Mouse (Mus musculus) E14TG2a.4 (cell line): ENCODE data around the gene Pla2g10.
"Not testable (repeated sequence)": the region's sequence is repeated elsewhere in the genome, so short reads cannot be mapped to it uniquely, and the experiment has no call there.

Experiments
- H3K27me3 ChIP-seq: 2 replicates; pipeline ENCODE4 v1.6.1; 2014; ENCODE audit warnings: low read length, control low read depth; ENCODE audit not compliant: insufficient read depth
- H3K36me3 ChIP-seq: 2 replicates; pipeline ENCODE4 v1.6.1; 2014; ENCODE audit warnings: low read length, control low read depth; ENCODE audit not compliant: insufficient read depth
- H3K4me1 ChIP-seq: replicated peaks from 2 replicates; pipeline ENCODE4 v1.6.1; 2014; ENCODE audit warnings: low read depth, low read length, control low read depth
- H3K4me3 ChIP-seq: replicated peaks from 2 replicates; pipeline ENCODE4 v1.5.1; 2014; ENCODE audit warnings: mild to moderate bottlenecking, low read length
- H3K9me3 ChIP-seq: 2 replicates; pipeline ENCODE4 v1.6.1; 2014; ENCODE audit warnings: low read length, control low read depth
- CTCF ChIP-seq: conservative IDR thresholded peaks from 2 replicates; pipeline ENCODE4 v1.5.1; 2014; ENCODE audit warnings: low read length
- NANOG ChIP-seq: IDR thresholded peaks from 2 replicates; pipeline ENCODE4 v1.6.1; 2014; ENCODE audit warnings: borderline replicate concordance, low read length, mixed read lengths
- POU5F1 ChIP-seq: IDR thresholded peaks from 2 replicates; pipeline ENCODE4 v1.6.1; 2014; ENCODE audit warnings: low read length, borderline replicate concordance

Pla2g10 gene

GRCm38 (mm10) chr16:13740844-13741243 lies 10.1 kb upstream of the Pla2g10 start:
- TF ChIP-seq NANOG (no peak), CTCF (no peak), POU5F1 (no peak)
- no peak overlapping the region for H3K4me3 ChIP-seq
- no peaks in the 10 kb centered on the region for H3K9me3 ChIP-seq
- H3K27me3 ChIP-seq = no peaks in the 10 kb centered on the region
- H3K4me1 ChIP-seq = peaks cover 93% of the 10 kb centered on the region
- H3K36me3 ChIP-seq = no peaks in the 10 kb centered on the region

GRCm38 (mm10) chr16:13739044-13739443 lies 8.3 kb upstream of the Pla2g10 start:
- H3K27me3 ChIP-seq, H3K9me3 ChIP-seq, H3K4me3 ChIP-seq, H3K36me3 ChIP-seq: not testable (repeated sequence)
- H3K4me1 ChIP-seq = peaks cover 88% of the 10 kb centered on the region

- no peak for TF ChIP-seq CTCF
- no peak for TF ChIP-seq POU5F1
- TF ChIP-seq NANOG = no peak
- Histone ChIP-seq H3K4me3 (peak overlapping the region; percentile 20; the same call in 1 of the 2 replicates), H3K27me3 (no peaks in the 10 kb centered on the region)
Measured at GRCm38 (mm10) chr16:13735977-13736376, 5.2 kb upstream of the Pla2g10 start.

DNA sequence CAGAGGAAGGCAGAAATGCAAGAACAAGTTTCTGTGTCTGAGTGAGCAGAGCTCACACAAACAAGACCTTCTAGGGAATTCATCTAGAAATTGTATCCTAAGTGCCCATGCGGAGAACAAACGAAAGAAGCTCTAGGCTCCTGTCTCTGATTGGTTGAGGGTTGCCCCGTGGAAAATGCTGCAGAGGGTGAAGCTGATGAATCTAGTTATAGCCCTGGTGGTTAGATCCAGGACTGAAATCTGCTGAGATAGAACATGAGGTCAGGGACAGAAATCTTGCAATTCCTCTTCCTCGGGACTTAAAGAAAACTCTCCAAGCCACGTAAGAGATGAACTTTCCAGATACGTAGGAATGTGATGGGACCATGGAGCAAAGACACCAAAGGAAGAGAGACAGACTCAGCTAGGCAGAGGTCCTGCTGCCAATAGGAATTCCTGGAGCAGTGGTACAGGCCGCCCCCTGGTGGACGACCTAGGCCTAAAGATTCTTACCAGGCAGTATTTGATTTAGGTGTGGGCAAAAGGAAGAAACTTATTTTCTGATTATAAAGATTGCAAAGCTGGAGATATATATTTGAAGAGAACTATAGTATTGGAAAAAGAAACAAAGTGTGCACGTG lies 2.8 kb upstream of the Pla2g10 start:
- peaks cover 89% of the 10 kb centered on the region for H3K4me1 ChIP-seq
- no peak overlapping the region for H3K4me3 ChIP-seq
- H3K36me3 ChIP-seq = no peaks in the 10 kb centered on the region
- TF ChIP-seq CTCF (peak; percentile 92), POU5F1 (no peak), NANOG (no peak)
- no peaks in the 10 kb centered on the region for H3K27me3 ChIP-seq
- no peaks in the 10 kb centered on the region for H3K9me3 ChIP-seq

More at GRCm38 (mm10) chr16:13735977-13736376, 5.2 kb upstream of the Pla2g10 start:
- Histone ChIP-seq H3K9me3 (no peaks in the 10 kb centered on the region), H3K36me3 (no peaks in the 10 kb centered on the region), H3K4me1 (peaks cover 87% of the 10 kb centered on the region)

- H3K36me3 ChIP-seq = 0 out of 2 replicates have a peak, but pooled peaks cover 3% of the 10 kb centered on the region
- no peaks in the 10 kb centered on the region for H3K9me3 ChIP-seq
- peaks cover 89% of the 10 kb centered on the region for H3K4me1 ChIP-seq
- TF ChIP-seq CTCF (no peak), POU5F1 (no peak), NANOG (no peak)
- H3K4me3 ChIP-seq = no peak overlapping the region
- H3K27me3 ChIP-seq = no peaks in the 10 kb centered on the region
Measured at GRCm38 (mm10) chr16:13732786-13733185, 2.0 kb upstream of the Pla2g10 start.

- Histone ChIP-seq H3K36me3 (peaks cover 18% of the 10 kb centered on the region), H3K9me3 (no peaks in the 10 kb centered on the region), H3K4me1 (peaks cover 74% of the 10 kb centered on the region), H3K4me3 (peak overlapping the region; percentile 68), H3K27me3 (no peaks in the 10 kb centered on the region)
- TF ChIP-seq NANOG (no peak), CTCF (no peak), POU5F1 (no peak)
Measured at GRCm38 (mm10) chr16:13729428-13729827, 1.4 kb downstream of the Pla2g10 start.

DNA sequence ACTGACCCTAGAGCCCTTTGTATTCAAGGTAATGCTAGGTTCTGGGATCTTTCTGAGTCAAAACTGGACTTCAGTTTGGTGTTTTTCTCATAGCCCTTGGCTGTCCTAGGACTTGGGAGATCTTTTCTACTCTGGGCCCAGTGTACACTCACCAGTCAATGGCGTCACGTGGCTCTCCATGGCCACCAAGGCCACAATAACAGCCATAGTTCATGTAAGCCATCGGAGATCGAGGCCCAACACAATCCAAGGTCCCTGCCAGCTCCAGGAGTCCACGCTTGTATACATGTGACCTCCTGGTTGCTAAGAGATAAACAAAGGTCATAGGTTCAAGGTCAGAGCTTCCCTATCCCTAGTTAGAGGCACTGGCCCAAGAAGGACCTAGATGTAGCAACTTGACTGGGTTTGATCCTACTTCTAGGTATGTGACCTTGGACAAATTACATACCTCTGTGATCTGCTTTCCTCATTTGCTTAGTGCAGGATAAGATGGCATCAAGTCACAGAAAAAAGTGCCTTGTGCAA lies 2.9 kb downstream of the Pla2g10 start:
- TF ChIP-seq CTCF = no peak
- Histone ChIP-seq H3K4me3 (no peak overlapping the region), H3K36me3 (peaks cover 21% of the 10 kb centered on the region), H3K27me3 (no peaks in the 10 kb centered on the region), H3K4me1 (peaks cover 75% of the 10 kb centered on the region), H3K9me3 (no peaks in the 10 kb centered on the region)

DNA sequence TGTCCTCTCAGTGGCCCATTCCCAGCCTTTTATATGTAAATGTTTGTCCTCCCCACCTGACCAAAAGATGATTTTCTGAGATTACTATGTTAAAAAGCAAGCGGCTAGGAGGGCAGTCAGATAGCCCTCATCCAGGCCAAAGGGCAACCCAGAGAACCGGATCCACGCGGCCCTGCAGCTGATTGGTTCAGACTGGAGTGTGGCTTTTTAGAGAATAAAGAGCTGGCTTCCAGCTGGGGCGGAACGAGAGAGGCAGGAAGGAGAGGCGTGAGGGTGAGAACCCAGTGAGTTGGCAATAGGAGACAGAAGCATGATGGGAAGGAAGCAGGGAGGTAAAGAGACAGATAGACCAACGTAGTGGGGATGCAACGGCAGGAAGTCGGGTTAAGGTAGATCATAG lies 7.8 kb downstream of the Pla2g10 start:
- H3K4me1 ChIP-seq = peaks cover 57% of the 10 kb centered on the region
- no peak overlapping the region for H3K4me3 ChIP-seq
- no peaks in the 10 kb centered on the region for H3K27me3 ChIP-seq
- TF ChIP-seq NANOG (peak; percentile 52; the same call in 1 of the 2 replicates), CTCF (no peak), POU5F1 (no peak)
- H3K9me3 ChIP-seq = no peaks in the 10 kb centered on the region
- peaks cover 27% of the 10 kb centered on the region for H3K36me3 ChIP-seq

- Histone ChIP-seq H3K4me3 (no peak overlapping the region), H3K36me3 (peaks cover 18% of the 10 kb centered on the region), H3K27me3 (no peaks in the 10 kb centered on the region), H3K9me3 (no peaks in the 10 kb centered on the region), H3K4me1 (peaks cover 65% of the 10 kb centered on the region)
- TF ChIP-seq NANOG (no peak), CTCF (no peak)
Measured at GRCm38 (mm10) chr16:13716821-13717553, 13.8 kb downstream of the Pla2g10 start.
